Mouse (Mus musculus) olfactory bulb, adult 2 months (tissue): ENCODE data around the gene Tap1.

ENCODE experiments used
- CTCF ChIP-seq: fragments of 200-500 bp; IDR thresholded peaks from 2 replicates; pipeline ENCODE4 v1.5.1; 2012; ENCODE audit warnings: low read depth, mild to moderate bottlenecking, low read length, moderate library complexity; ENCODE audit not compliant: insufficient read depth
- POLR2A ChIP-seq: fragments of 200-500 bp; IDR thresholded peaks from 2 replicates; pipeline ENCODE4 v1.6.1; 2012; ENCODE audit warnings: mild to moderate bottlenecking, low read depth, low read length, moderate library complexity; ENCODE audit not compliant: insufficient read depth

GRCm38 (mm10) chr17:34179019-34179418, 8.3 kb upstream of the Tap1 start:
- no peak for TF ChIP-seq CTCF
- TF ChIP-seq POLR2A: no peak
